Mouse (Mus musculus): ENCODE data around the gene Caskin2.

- TF ChIP-seq POLR2A (IDR thresholded peaks at IDR 0.05; ENCODE audit: low read depth, low read length) = no peak
- TF ChIP-seq CHD1 (IDR thresholded peaks at IDR 0.05; ENCODE audit: low read depth, low read length) = no peak
Measured at GRCm38 (mm10) chr11:115812533-115813420, 662 bp downstream of the Caskin2 start.

Data from CH12.LX (cell line).